In the genomic region with DNA sequence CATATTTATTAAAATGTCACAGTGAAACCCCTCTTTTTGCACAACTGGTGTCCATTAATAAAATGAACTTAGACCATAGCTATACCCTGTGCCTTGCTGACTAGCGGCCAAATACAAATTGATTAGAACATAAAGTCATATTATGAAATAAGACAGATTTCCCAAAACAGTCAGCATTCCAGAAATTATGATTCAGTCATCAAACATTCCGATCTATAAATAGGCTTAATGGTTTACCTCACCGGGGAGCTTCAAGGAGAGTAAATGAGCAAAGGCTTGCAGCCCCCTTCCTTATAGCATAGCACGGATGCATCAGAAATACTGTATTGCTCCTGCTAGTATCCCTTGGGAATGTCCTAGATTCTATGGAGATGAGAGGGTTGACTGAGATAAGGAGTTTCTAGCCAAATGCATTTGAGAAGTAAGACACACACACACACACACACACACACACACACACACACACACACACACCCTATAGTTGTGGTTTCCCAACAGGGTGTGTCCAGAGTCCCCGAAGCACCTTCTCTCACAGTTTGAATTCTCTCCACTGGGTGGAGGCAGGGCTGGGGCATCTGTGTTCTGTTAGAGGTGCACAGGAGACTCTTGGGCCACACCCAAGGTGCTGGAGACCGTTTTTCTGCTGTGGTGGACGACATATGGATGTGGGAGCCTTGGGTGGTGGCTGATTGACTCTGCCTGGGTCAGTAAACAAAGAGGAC, we compare ENCODE assay signal across 17 mouse cellular contexts. TPM values are rescaled to one million over a fixed set of nuclear protein-coding genes. Genes with fewer than 3 reads are reported as not detected.
DNase-seq lines count a peak whose midpoint lies in the region; ATAC-seq and TF ChIP-seq lines count a peak whose summit lies in the region.
"Had no signal": no experiment of that assay in that cellular context is flagged by ENCODE, and none has a peak within 500 bp of the region (broad histone marks: within the 10 kb centered on the region; RNA-seq: fewer than 3 reads in every experiment).

No protein-coding gene starts in this region.

- H3K4me3 ChIP-seq in lung, postnatal 0 days (ENCODE audit: low read depth, low read length), result no peak overlapping the region
- no peak overlapping the region for H3K4me3 ChIP-seq in liver, embryonic 14.5 days (ENCODE audit: insufficient read depth in 1 of 2, low read depth in 2 of 2, low read length in 2 of 2)
- no peak overlapping the region for H3K4me3 ChIP-seq in forebrain, embryonic 12.5 days (replicated peaks)
- H3K4me3 ChIP-seq: forebrain, embryonic 10.5 days; heart, embryonic 12.5 days; hindbrain, embryonic 12.5 days; midbrain, embryonic 12.5 days; neural tube, embryonic 12.5 days had no signal

- H3K9ac ChIP-seq in lung, postnatal 0 days (replicated peaks; ENCODE audit: low read depth), result no peak overlapping the region
- H3K9ac ChIP-seq in liver, embryonic 14.5 days (replicated peaks), result peak overlapping the region; percentile 54
- no peak overlapping the region for H3K9ac ChIP-seq in forebrain, embryonic 12.5 days
- H3K9ac ChIP-seq: heart, embryonic 12.5 days; hindbrain, embryonic 12.5 days; lung, embryonic 14.5 days; midbrain, embryonic 12.5 days; neural tube, embryonic 12.5 days had no signal

- peak; percentile 40; the same call in 1 of the 2 replicates for TF ChIP-seq CTCF in lung, postnatal 0 days (IDR thresholded peaks at IDR 0.05)
- TF ChIP-seq CTCF in liver, embryonic 14.5 days (IDR thresholded peaks at IDR 0.05; ENCODE audit: low read depth), result peak; percentile 58

- peak; percentile 59 for DNase-seq in lung, postnatal 0 days (ENCODE audit: low spot score)
- no peak for DNase-seq in lung, postnatal 25 days (ENCODE audit: low spot score)
- peak; percentile 52 to 84 (median 58) for DNase-seq in liver, embryonic 14.5 days (ENCODE audit: low read depth in 3 of 3, low spot score in 3 of 3)
- no peak for DNase-seq in layer of hippocampus, adult 8-10 months (ENCODE audit: low spot score in 2 of 2)
- DNase-seq in retina, postnatal 1 day, result no peak
- DNase-seq: cerebellum, adult 8-10 months; kidney, adult 9 months; lung, embryonic 14.5 days; thymus, postnatal 25 days had no signal

- TF ChIP-seq EP300 in lung, postnatal 0 days (IDR thresholded peaks at IDR 0.05), result no peak
- TF ChIP-seq EP300 in liver, embryonic 14.5 days (IDR thresholded peaks at IDR 0.05; ENCODE audit: low read depth), result no peak

- H3K36me3 ChIP-seq in lung, postnatal 0 days (ENCODE audit: insufficient read depth, low read length), result no peaks in the 10 kb centered on the region
- no peaks in the 10 kb centered on the region for H3K36me3 ChIP-seq in liver, embryonic 14.5 days (replicated peaks; ENCODE audit: control insufficient read depth, insufficient read depth, low read depth)
- H3K36me3 ChIP-seq in forebrain, embryonic 12.5 days (replicated peaks), result no peaks in the 10 kb centered on the region
- H3K36me3 ChIP-seq: forebrain, embryonic 10.5 days; heart, embryonic 12.5 days; hindbrain, embryonic 12.5 days; midbrain, embryonic 12.5 days; neural tube, embryonic 12.5 days had no signal

- H3K4me2 ChIP-seq in lung, postnatal 0 days (replicated peaks; ENCODE audit: low read depth, low read length), result no peak overlapping the region
- H3K4me2 ChIP-seq in liver, embryonic 14.5 days (ENCODE audit: low read depth), result peak overlapping the region; percentile 2
- H3K4me2 ChIP-seq in forebrain, embryonic 12.5 days, result no peak overlapping the region
- H3K4me2 ChIP-seq: heart, embryonic 12.5 days; hindbrain, embryonic 12.5 days; lung, embryonic 14.5 days; midbrain, embryonic 12.5 days; neural tube, embryonic 12.5 days had no signal

- no peaks in the 10 kb centered on the region for H3K9me3 ChIP-seq in lung, postnatal 0 days (ENCODE audit: low read length)
- H3K9me3 ChIP-seq in liver, embryonic 14.5 days (ENCODE audit: control insufficient read depth, low read length), result no peaks in the 10 kb centered on the region
- H3K9me3 ChIP-seq in forebrain, embryonic 12.5 days, result no peaks in the 10 kb centered on the region
- H3K9me3 ChIP-seq: forebrain, embryonic 10.5 days; hindbrain, embryonic 12.5 days; midbrain, embryonic 12.5 days; neural tube, embryonic 12.5 days had no signal

- H3K27ac ChIP-seq in lung, postnatal 0 days (ENCODE audit: low read length), result no peak overlapping the region
- peak overlapping the region; percentile 69 for H3K27ac ChIP-seq in liver, embryonic 14.5 days
- H3K27ac ChIP-seq in forebrain, embryonic 12.5 days, result no peak overlapping the region
- H3K27ac ChIP-seq: hindbrain, embryonic 12.5 days; midbrain, embryonic 12.5 days; neural tube, embryonic 12.5 days had no signal

- WGBS in lung, postnatal 0 days, result 35% methylated on average over 7 of the region's 7 CpGs
- WGBS in liver, embryonic 14.5 days (ENCODE audit: insufficient replicate concordance), result 41% methylated on average over 7 of the region's 7 CpGs
- 83% methylated on average over 7 of the region's 7 CpGs for WGBS in forebrain, embryonic 12.5 days

- peak; percentile 37; the same call in 1 of the 2 replicates for ATAC-seq in lung, postnatal 0 days
- ATAC-seq in common myeloid progenitor, adult 5-6 weeks (replicated peaks; ENCODE audit: low read depth, poor library complexity, severe bottlenecking), result peak; percentile 62
- ATAC-seq in liver, embryonic 14.5 days (ENCODE audit: insufficient read depth), result peak; percentile 78
- no peak for ATAC-seq in forebrain, embryonic 12.5 days (ENCODE audit: low FRiP score)
- ATAC-seq in granulocyte monocyte progenitor cell, adult 5-6 weeks (replicated peaks; ENCODE audit: poor library complexity, severe bottlenecking), result no peak

- H3K27me3 ChIP-seq in lung, postnatal 0 days (replicated peaks; ENCODE audit: insufficient read depth, low read length), result no peaks in the 10 kb centered on the region
- H3K27me3 ChIP-seq in liver, embryonic 14.5 days (ENCODE audit: control insufficient read depth, insufficient read depth, low read length), result no peaks in the 10 kb centered on the region
- H3K27me3 ChIP-seq in forebrain, embryonic 12.5 days, result 0 out of 2 replicates have a peak, but pooled peaks cover 4% of the 10 kb centered on the region
- H3K27me3 ChIP-seq: heart, embryonic 12.5 days; hindbrain, embryonic 12.5 days; neural tube, embryonic 12.5 days had no signal

- peaks cover 4% of the 10 kb centered on the region; the same call in 1 of the 2 replicates for H3K4me1 ChIP-seq in lung, postnatal 0 days (ENCODE audit: insufficient read depth, low read depth, low read length)
- H3K4me1 ChIP-seq in liver, embryonic 14.5 days (replicated peaks; ENCODE audit: control insufficient read depth in 2 of 2, insufficient read depth in 2 of 2, low read length in 1 of 2), result peaks cover 33 to 59% of the 10 kb centered on the region in 2 experiments
- 0 out of 2 replicates have a peak, but pooled peaks cover 5% of the 10 kb centered on the region for H3K4me1 ChIP-seq in forebrain, embryonic 12.5 days
- H3K4me1 ChIP-seq: neural tube, embryonic 12.5 days had no signal

RNA-seq across cellular contexts. Expression of gene Prelp, which starts 29.0 kb away (rescaled TPM):
- 6.4 and 7.1 TPM in 2 replicates for polyA plus RNA-seq in lung, postnatal 0 days (2015; fragmentation: Nextera tagmentation; extraction: Ambion mirVana)
- not detected in 2 replicates for total RNA-seq in common myeloid progenitor, adult 5-6 weeks (2017)
- polyA plus RNA-seq in liver, embryonic 14.5 days (2012; rRNA removed), result 1.6 and 1.7 TPM in 2 replicates
- polyA plus RNA-seq in liver, embryonic 14.5 days (2014; fragmentation: Nextera tagmentation; extraction: Ambion mirVana), result 1.9 and 2.1 TPM in 2 replicates
- total RNA-seq in layer of hippocampus, adult 8-10 months (2022), result 10 to 100 TPM; 18.3 to 22.9 (median 20.2) TPM
- 2.0 and 2.1 TPM in 2 replicates for polyA plus RNA-seq in forebrain, embryonic 12.5 days (2016; fragmentation: Nextera tagmentation; extraction: Ambion mirVana)
- total RNA-seq in granulocyte monocyte progenitor cell, adult 5-6 weeks (2014; fragmentation: Nextera tagmentation), result not detected in 2 replicates
- total RNA-seq in granulocyte monocyte progenitor cell, adult 5-6 weeks (2017), result not detected in 2 replicates

RNA-seq across cellular contexts. Expression of gene Optc, which starts 42.4 kb away (rescaled TPM):
- polyA plus RNA-seq in lung, postnatal 0 days (2015; fragmentation: Nextera tagmentation; extraction: Ambion mirVana), result 0.15 and 0.31 TPM in 2 replicates
- not detected in 2 replicates for total RNA-seq in common myeloid progenitor, adult 5-6 weeks (2017)
- 0.11 and 0.23 TPM in 2 replicates for polyA plus RNA-seq in liver, embryonic 14.5 days (2012; rRNA removed)
- not detected in 2 replicates for polyA plus RNA-seq in liver, embryonic 14.5 days (2014; fragmentation: Nextera tagmentation; extraction: Ambion mirVana)
- total RNA-seq in layer of hippocampus, adult 8-10 months (2022), result under 1 TPM; 0.21 to 0.67 (median 0.53) TPM
- polyA plus RNA-seq in forebrain, embryonic 12.5 days (2016; fragmentation: Nextera tagmentation; extraction: Ambion mirVana), result 2.6 and 3.2 TPM in 2 replicates
- 1.2 TPM in 1 of 2 replicates, not detected in the other for total RNA-seq in granulocyte monocyte progenitor cell, adult 5-6 weeks (2014; fragmentation: Nextera tagmentation)
- total RNA-seq in granulocyte monocyte progenitor cell, adult 5-6 weeks (2017), result not detected in 2 replicates

Comparison
In these comparisons a context has a peak if more than half of its experiments do, and no peak if none do; other contexts are left out.
1. DNase-seq: peak in lung, postnatal 0 days (single experiment) and liver, embryonic 14.5 days (3 of 3); none in lung, postnatal 25 days (single experiment), layer of hippocampus, adult 8-10 months (0 of 2) and retina, postnatal 1 day (single experiment).
2. ATAC-seq: peak in lung, postnatal 0 days (single experiment), common myeloid progenitor, adult 5-6 weeks (single experiment) and liver, embryonic 14.5 days (single experiment); none in forebrain, embryonic 12.5 days (single experiment) and granulocyte monocyte progenitor cell, adult 5-6 weeks (single experiment).
3. RNA of gene Prelp, which starts 29.0 kb away (total RNA-seq): 18.3 to 22.9 TPM in layer of hippocampus, adult 8-10 months; not detected in granulocyte monocyte progenitor cell, adult 5-6 weeks and not detected in common myeloid progenitor, adult 5-6 weeks; every median in the first group is over 10 times any median in the second.